Mouse (Mus musculus): ENCODE measurements around the gene Gm20388.

DNA sequence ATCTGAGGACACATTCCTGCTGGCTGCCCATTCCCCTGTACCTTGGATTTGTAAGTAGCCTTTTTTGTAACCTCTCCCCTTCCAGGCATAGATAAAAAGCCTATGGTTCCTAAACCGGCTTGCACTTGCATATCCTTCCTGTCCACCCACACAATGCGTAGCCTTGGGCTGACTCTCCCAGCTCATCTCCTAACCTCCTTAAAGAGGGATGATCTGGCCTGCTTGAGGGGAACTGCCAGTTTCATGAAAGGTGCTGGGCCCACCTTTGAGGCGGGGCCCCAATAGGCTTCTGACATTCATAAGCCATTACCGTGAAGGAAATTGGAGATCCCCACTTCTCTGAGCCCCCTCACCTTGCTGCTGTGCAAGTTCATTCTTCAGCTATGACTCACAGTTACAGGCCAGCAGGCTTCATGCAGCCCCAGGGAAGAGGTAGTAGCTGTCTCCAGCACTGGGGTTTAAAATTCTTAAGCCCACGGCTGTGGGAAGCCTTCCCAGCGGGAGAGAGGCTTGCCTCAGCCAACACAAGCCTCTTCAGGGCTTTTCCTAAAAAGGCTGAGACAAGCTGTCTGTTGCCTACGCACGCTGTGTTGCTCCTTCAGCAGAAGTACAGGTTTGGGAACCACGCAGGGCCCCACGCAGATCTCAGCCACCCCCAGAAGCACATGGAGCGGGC is 2551.0 kb downstream of the Gm20388 start:
- TF ChIP-seq CTCF (IDR thresholded peaks at IDR 0.05; ENCODE audit: low read depth) (no peak), EP300 (IDR thresholded peaks at IDR 0.05; ENCODE audit: low read depth) (no peak)
